Mouse (Mus musculus) CD4-positive helper T cell, adult 2 months (primary cell): ENCODE results near the gene Camkk2.

ENCODE experiments used
- DNase-seq: peaks from one replicate; pipeline ENCODE4 v3.0.0-alpha.2; 2012; ENCODE audit warnings: low read depth, missing footprints, low spot score

The Camkk2 gene

GRCm38 (mm10) chr5:122779277-122779834 lies at the start of gene Camkk2:
TSS of gene Camkk2 (minus strand) at chr5:122779409.
- peak; percentile 95 for DNase-seq

DNA sequence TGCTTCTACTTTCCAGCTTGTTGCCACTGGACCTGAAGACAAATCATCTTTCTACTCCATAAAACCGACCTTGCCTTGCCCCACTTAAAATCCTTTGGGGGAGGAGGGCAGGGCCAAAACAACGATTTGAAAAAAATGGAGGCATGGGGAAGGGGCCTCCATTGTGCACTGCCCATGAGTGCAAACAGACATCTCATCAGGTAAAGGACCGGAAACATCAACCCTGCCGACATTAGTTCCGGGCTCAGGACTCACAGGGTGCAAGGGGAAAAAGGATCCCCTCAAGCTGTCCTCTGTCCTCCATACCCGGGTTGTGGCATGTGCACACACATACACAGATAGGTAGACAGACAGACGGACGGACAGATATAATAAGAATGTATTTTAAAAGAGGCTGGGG lies 45.9 kb upstream of the Camkk2 start:
- DNase-seq = no peak

GRCm38 (mm10) chr5:122824450-122824849 lies 45.2 kb upstream of the Camkk2 start:
- DNase-seq = no peak

DNA sequence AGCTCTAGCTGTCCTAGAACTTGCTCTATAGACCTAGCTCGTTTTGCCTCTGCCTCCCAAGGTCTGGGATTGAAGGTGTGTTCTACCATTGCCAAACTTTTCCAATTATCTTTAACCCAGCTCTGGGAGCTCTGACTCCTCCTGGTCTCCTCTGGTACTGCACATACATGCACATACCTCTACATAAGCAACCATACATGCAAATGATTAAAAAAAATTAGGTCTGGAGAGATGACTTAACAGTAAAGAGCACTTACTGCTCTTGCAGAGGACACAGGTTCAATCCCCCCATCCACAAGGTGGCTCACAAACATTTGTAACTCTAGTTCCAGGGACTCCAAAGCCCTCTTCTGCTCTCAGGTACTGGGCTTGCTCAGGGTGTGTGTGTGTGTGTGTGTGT lies 44.8 kb upstream of the Camkk2 start:
- peak; percentile 26 for DNase-seq

GRCm38 (mm10) chr5:122822441-122822840 lies 43.2 kb upstream of the Camkk2 start:
- DNase-seq = no peak

DNA sequence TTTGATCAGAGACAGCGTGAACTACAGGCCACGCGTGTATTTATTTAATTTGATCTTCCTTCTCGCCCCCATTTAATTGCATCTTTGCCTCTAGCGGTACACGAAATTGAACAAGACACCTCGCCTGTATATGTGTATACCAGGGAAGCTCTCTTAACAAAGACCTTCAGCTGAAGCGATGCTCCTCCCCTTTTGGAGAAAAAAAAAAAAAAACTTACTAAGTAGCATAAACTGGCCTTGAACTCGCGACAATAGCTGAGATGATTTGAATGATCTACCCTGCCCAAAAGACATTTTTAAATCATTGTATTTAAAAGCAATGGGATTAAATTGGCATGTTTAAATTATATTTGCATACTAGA lies 42.3 kb upstream of the Camkk2 start:
- DNase-seq = no peak

DNA sequence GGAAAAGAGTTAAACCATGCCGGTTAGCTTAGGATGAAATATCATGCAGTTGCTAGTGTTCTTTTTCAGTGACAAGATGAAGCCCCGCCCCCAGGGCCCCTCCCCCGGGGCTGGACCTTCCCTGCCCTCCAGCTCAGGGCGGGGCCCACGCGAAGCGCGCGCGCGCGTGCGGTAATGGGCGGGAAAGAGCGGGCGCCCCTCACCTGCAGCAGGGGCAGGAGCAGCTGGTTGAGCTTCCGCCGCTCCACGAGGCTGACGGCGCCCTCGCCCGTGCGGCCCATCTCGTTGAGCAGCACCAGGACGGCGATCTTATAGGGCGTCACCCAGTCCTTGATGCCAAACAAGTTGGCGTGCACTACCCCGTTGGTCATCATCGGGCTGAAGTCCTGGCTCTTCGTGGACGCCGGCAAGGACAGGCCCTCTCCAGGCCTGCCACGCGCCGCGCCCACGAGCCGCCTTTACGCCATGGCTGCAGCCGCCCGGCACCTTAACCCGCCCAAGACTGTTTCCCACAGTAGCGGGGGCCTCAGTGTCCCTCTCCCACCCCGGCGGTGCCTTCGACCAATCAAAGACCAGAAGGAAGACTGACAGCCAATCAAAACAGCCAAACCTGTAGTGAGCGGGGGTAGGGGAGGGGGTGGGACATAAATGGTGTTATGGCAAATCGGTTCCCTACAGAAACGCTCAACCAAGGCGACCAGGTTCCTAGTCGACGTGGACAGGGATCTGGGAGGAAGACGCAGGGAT lies 41.7 kb upstream of the Camkk2 start, which contains the start of gene Anapc5:
Gene Anapc5, minus strand, starts transcription at position 563 of the 747 bp plus-strand sequence.
- peak; percentile 97 for DNase-seq

- no peak for DNase-seq
Measured at GRCm38 (mm10) chr5:122812699-122813098, 33.5 kb upstream of the Camkk2 start.

DNA sequence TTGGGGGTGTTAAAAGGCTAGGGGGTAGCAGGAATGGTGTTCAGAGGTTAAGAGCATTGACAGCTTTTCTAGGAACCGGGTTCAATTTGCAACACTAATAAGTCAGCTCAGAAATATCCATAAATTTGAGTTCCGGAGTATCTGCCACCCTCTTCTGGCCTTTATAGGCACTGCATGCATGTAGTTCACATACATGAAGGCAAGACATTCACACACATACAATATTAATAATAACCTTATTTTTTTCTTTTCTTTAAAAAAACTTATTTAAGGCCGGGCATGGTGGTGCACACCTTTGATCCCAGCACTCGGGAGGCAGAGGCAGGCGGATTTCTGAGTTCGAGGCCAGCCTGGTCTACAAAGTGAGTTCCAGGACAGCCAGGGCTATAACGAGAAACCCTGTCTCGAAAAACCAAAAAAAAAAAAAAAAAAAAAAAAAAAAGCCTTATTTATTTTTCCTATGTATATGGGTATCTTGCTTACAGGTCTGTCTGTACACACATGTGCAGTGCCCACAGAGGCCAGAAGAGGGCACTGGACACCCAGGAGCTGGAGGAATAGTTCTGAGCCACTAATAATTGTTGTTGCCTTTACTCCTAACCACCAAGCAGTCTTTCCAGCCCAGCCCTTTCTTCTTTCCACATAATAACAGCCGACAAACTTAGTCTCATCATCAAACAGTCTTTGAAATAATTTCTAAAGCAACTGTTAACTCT lies 32.3 kb upstream of the Camkk2 start:
- DNase-seq = peak; percentile 88

DNA sequence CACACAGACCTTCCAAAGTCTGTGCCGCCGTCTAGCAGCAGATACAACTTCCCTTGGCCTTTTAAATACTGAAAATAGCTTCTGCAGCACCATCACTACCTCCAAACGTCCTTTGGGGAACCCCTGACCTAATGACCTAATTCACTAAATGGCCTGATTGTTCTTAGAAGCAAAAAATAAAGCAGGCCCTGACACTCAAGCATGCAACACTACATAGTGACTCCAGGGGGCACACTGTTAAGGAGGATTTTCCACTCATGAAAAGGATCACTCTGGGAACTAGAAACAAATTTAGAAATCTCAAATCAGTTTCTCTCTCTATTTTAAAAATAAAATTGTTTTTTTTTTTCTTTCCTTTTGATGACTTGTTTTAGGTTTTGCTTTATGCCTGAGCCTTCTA lies 26.3 kb upstream of the Camkk2 start:
- DNase-seq = no peak

DNA sequence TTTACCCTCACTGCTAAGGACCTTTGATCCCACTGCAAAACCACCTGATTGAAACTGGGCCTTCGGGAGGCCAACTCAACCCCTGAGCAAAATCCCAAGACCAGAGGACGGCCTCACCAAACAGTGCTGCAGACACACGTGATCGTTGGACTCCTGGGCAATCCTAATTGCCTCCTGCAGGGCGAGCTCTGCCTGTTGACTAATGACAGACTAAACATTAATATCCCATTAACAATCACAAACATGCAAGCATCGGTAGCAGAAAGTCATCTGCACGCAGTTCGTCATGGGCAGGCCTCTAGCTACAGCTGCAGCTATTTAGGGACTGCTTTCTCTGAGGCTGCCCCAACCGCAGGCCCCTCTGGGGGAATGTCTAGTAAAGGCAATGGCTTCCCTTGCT lies 23.5 kb upstream of the Camkk2 start:
- DNase-seq = no peak

DNA sequence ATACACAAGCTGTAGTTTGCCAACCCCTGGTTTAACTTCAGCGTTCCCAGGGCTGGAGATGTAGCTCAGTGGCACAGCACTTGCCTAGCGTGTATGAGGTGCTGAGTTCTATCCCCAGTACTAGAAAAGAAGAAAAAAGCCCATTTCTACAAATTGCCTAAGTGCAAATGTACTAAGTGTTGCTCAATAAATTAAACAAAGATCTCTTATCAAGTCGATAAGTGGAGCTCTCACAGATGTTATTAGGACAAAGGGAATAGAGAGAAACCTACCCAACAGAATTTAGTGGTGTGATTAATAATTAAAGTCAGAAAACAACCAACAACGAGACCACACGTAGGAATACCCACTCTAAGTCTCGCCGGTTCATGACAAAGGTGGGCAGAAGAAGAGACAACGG lies 22.5 kb upstream of the Camkk2 start:
- DNase-seq = no peak

- no peak for DNase-seq
Measured at GRCm38 (mm10) chr5:122800345-122801010, 21.3 kb upstream of the Camkk2 start.

- no peak for DNase-seq
Measured at GRCm38 (mm10) chr5:122799379-122800344, 20.5 kb upstream of the Camkk2 start.

- no peak for DNase-seq
Measured at GRCm38 (mm10) chr5:122798557-122799378, 19.6 kb upstream of the Camkk2 start.

- no peak for DNase-seq
Measured at GRCm38 (mm10) chr5:122797866-122798265, 18.7 kb upstream of the Camkk2 start.

- DNase-seq = no peak
Measured at GRCm38 (mm10) chr5:122788696-122789095, 9.5 kb upstream of the Camkk2 start.

DNA sequence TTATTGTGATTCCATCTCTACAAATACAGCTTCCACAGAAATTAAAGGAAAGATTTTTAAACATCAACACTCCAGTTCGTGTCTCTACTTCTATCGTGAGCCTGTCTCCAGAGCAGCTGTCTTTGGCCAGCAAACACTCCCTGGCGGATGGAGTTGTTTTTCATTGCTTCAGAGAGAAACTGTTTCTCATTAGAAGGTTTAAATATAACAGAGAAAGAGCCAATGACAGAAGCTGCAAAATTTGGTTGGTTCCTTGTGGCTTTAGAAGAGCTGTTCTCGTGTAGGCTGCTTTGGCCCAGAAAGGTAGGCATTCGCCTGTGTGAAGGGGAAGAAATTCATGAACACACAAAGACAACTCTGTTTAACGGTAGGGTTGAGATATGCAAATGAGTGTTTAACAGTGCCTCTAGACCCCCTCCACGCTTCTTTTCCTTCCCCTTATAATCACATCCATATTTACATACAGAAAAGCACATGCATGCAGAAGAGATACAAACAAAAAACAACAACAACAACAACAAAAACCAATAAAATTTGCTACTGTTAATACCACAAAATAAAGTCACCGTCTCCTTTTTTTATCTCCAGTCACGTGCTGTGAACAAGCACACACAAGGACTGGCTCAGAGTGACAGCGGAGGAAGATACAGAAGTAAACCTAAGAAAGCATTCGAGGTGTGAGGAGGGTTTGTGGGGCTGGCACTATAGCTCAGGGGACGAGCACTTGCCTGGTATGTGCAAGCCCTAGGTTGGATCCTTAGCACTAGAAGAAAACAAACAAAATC lies 7.0 kb upstream of the Camkk2 start:
- DNase-seq = no peak

GRCm38 (mm10) chr5:122783726-122784406 lies 4.7 kb upstream of the Camkk2 start:
- DNase-seq = no peak
